Mouse (Mus musculus) heart, postnatal 36 days (tissue): ENCODE results near the gene Dio3. TPM values are rescaled to one million over a fixed set of nuclear protein-coding genes. Genes with fewer than 3 reads are reported as not detected.

Source experiments
- DNase-seq, 2 experiments: peaks; one replicate each; pipeline ENCODE4 v3.0.0; 2021 to 2022
- intact Hi-C: fragments of 180-260 bp; cut with DNase I; formaldehyde crosslinking; loops from one replicate; pipeline ENCODE4 v1.15.1; 2025
- microRNA-seq, 2 experiments: library from miRNA; unstranded; fragments of <30 nt; microRNA quantifications; one replicate each; pipeline ENCODE4 v1.2.0; 2021; ENCODE audit warnings: borderline number of aligned reads in 2 of 2
- total RNA-seq, 2 experiments: library from RNA; stranded (reverse); gene quantifications; 2 replicates each; pipeline ENCODE4 v1.2.3; 2021

The Dio3 gene
- total RNA-seq, 2 experiments from 2014 or later = not detected

GRCm38 (mm10) chr12:110319696-110320095 lies 40.8 kb downstream of the Dio3 start:
- DNase-seq = no peak
- intact Hi-C loops = no loop called here

Small RNA genes lying within 50 kb of the gene (microRNA-seq; reads per million reads assigned to microRNA genes)
- 3.6 to 6.1 reads per million in 2 experiments for gene Mir1247

Other genes with a start within 250 kb of the Dio3 start
- gene Ppp2r5c, start 168.1 kb downstream of the Dio3 start, total RNA-seq = 10 to 100 TPM; 94.4 to 96.6 TPM